Mouse (Mus musculus) heart, adult 8-10 months (tissue): ENCODE results near the gene Smap2. TPM values are rescaled to one million over a fixed set of nuclear protein-coding genes. Genes with fewer than 3 reads are reported as not detected.
"Not testable (repeated sequence)": the region's sequence is repeated elsewhere in the genome, so short reads cannot be mapped to it uniquely, and the experiment has no call there.

Experiments
- DNase-seq: peaks from one replicate; pipeline ENCODE4 v3.0.0; 2022; ENCODE audit warnings: low spot score
- total RNA-seq, 4 experiments: library from RNA; stranded (reverse); gene quantifications; 2 replicates each; pipeline ENCODE4 v1.2.4; 2022

Gene Smap2
- 10 to 100 TPM; 39.1 to 57.5 (median 49.1) TPM for total RNA-seq

GRCm38 (mm10) chr4:121016928-121017657, at the start of gene Smap2:
Smap2 (minus strand) TSS chr4:121017247.
- peak; percentile 96 for DNase-seq

GRCm38 (mm10) chr4:121065336-121065735, 48.3 kb upstream of the Smap2 start:
- DNase-seq: no peak

GRCm38 (mm10) chr4:121059218-121059617, 42.2 kb upstream of the Smap2 start:
- not testable (repeated sequence) for DNase-seq

- DNase-seq: no peak
Observed at GRCm38 (mm10) chr4:121057032-121057431, 40.0 kb upstream of the Smap2 start.

- no peak for DNase-seq
Observed at GRCm38 (mm10) chr4:121056342-121056741, 39.3 kb upstream of the Smap2 start.

- no peak for DNase-seq
Observed at GRCm38 (mm10) chr4:121052454-121053323, 35.6 kb upstream of the Smap2 start.

- DNase-seq: no peak
Observed at GRCm38 (mm10) chr4:121051863-121052262, 34.8 kb upstream of the Smap2 start.

GRCm38 (mm10) chr4:121042946-121043345, 25.9 kb upstream of the Smap2 start:
- no peak for DNase-seq

GRCm38 (mm10) chr4:121042472-121042871, 25.4 kb upstream of the Smap2 start:
- DNase-seq: no peak

- peak; percentile 47 for DNase-seq
Observed at GRCm38 (mm10) chr4:121040897-121041671, 24.0 kb upstream of the Smap2 start.

- DNase-seq: no peak
Observed at GRCm38 (mm10) chr4:121040323-121040722, 23.3 kb upstream of the Smap2 start.

GRCm38 (mm10) chr4:121039331-121040115, 22.5 kb upstream of the Smap2 start, which contains the start of gene Col9a2:
Col9a2 (plus strand) TSS chr4:121039385.
- DNase-seq: no peak

- no peak for DNase-seq
Observed at GRCm38 (mm10) chr4:121033006-121033405, 16.0 kb upstream of the Smap2 start.

GRCm38 (mm10) chr4:121031440-121031839, 14.4 kb upstream of the Smap2 start:
- DNase-seq: no peak

GRCm38 (mm10) chr4:121029632-121030031, 12.6 kb upstream of the Smap2 start:
- DNase-seq: no peak

- DNase-seq: no peak
Observed at GRCm38 (mm10) chr4:121028659-121029392, 11.8 kb upstream of the Smap2 start.

GRCm38 (mm10) chr4:121028146-121028545, 11.1 kb upstream of the Smap2 start:
- DNase-seq: no peak

GRCm38 (mm10) chr4:121025681-121026080, 8.6 kb upstream of the Smap2 start:
- no peak for DNase-seq

- no peak for DNase-seq
Observed at GRCm38 (mm10) chr4:121023941-121024340, 6.9 kb upstream of the Smap2 start.

GRCm38 (mm10) chr4:121023464-121023863, 6.4 kb upstream of the Smap2 start:
- DNase-seq: no peak
